Mouse (Mus musculus) central nervous system, embryonic 11.5 days (tissue): Measurements from ENCODE around the gene Gpr85. TPM values are rescaled to one million over a fixed set of nuclear protein-coding genes. Genes with fewer than 3 reads are reported as not detected.

ENCODE experiments used
- polyA plus RNA-seq: library from polyadenylated mRNA; depleted of rRNA; stranded (reverse); fragments of >200 nt; gene quantifications from 2 replicates; pipeline ENCODE4 v1.2.3, GENCODE M21; 2012; rRNA removed

Gene Gpr85
- polyA plus RNA-seq = 9.3 and 10.9 TPM in 2 replicates

DNA sequence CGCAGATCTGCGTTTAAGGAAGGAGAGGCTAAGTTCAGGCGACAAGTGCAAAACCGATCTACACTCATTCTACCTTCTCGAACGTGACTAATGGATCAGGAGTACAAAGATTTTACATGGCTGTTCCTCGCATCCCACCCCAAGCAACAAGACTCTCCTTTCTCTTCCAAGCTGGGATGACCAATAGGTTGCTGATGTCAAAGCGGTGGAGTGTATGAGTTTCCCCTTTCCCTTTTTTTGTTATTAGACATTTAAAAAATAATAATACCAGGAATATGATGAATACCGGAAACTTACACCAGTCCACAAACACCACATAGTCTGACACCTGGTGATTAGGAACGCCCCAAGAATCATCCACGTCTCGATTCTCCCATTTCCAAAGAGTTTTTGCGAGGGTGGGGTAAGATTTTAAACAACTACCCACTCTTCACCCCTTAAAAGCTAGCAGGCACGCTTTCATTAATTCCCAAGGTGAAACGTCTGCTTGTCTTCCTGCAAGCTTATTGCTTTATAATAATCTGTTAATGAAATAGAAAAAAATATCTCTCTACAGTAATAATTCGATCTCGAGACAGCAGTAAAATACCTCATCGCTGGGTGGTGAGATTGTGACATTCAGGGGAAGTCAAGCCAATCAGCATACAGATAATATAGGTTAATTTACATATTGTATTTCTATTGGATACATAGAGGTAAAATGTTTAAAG lies at the start of gene Gpr85:
Gpr85 (minus strand) TSS at position 598 of the 710 bp plus-strand sequence.

DNA sequence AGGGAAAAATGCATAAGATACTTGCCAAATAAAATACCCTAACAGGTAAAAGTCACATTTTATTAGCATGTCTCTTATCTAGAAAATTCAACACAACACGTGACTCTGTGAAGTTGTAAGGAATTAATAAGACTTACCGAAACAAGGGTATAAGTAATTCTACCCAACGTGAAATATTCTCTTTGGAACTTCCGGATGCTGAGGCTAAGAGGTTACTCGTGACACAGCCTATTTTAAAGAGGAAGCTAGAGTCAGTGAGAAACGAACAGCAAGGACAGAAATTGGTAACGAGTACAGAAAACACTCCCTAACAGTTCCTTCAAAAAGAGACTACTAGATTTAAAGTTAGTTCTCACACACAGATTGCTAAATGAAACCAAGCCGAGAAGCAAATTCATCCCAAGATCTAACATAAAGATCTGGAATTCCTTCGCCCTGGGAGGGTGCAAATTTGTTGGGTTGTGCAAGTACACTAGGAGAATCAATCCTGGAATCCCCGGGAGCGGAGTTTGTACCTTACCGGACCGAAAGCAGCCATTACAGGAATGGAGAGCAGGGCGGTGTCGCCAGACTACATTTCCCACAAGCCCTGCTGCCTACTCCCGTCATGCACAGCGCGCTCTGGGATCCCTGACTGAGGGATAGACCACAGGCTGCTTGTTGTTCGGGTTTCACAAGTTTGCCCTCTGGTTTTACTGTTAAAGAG lies 31.3 kb upstream of the Gpr85 start, which contains the start of gene 2610001J05Rik:
2610001J05Rik (minus strand) TSS at position 600 of the 706 bp plus-strand sequence.

Other genes with a start within 250 kb of the Gpr85 start
- 12.9 and 18.3 TPM in 2 replicates for gene Tmem168, start 231.8 kb downstream of the Gpr85 start, polyA plus RNA-seq
- gene Bmt2, start 162.0 kb downstream of the Gpr85 start, polyA plus RNA-seq = 10.1 and 15.8 TPM in 2 replicates
- gene 2610001J05Rik, start 31.6 kb upstream of the Gpr85 start, polyA plus RNA-seq = 66.5 and 84.6 TPM in 2 replicates